Mouse (Mus musculus) Patski (cell line): ENCODE data around the gene Tspan5. TPM values are rescaled to one million over a fixed set of nuclear protein-coding genes. Genes with fewer than 3 reads are reported as not detected.

Experiments
- ATAC-seq: fragments of 100-300 bp; one replicate; pipeline ENCODE4 v1.8.0; 2021
- CTCF ChIA-PET: fragments of 350-600 bp; sonication (Branson Sonifier 250); formaldehyde crosslinking; loops from one replicate; lab custom pipeline; 2022; ENCODE audit warnings: inconsistent platforms; lab: Charles Lee
- POLR2A ChIA-PET: fragments of 350-600 bp; sonication (Branson Sonifier 250); formaldehyde crosslinking; loops from one replicate; lab custom pipeline; 2022; ENCODE audit warnings: antibody characterized with exemption, inconsistent platforms; lab: Charles Lee
- DNase-seq: peaks from one replicate; pipeline ENCODE4 v3.0.0-alpha.2; 2011; ENCODE audit warnings: low read depth, low spot score
- H3K27me3 ChIP-seq: fragments of 371-371 bp; one replicate; pipeline ENCODE4 v1.5.1; 2021
- CTCF ChIP-seq: fragments of 100-300 bp; IDR thresholded peaks from one replicate; pipeline ENCODE4 v1.5.1; 2021
- in situ Hi-C: fragments of 300-500 bp; cut with MboI; formaldehyde crosslinking; loops from 3 replicates; pipeline ENCODE4 v1.11.1; 2018; ENCODE audit warnings: low pct_unique_long_range_greater_than_20kb, mixed read lengths
- polyA plus RNA-seq: library from polyadenylated mRNA; unstranded; gene quantifications from one replicate; pipeline ENCODE4 v1.2.3, GENCODE M21; 2021

Tspan5 gene
- polyA plus RNA-seq, result 62.0 TPM

GRCm38 (mm10) chr3:138741649-138742565, at the start of gene Tspan5:
TSS of gene Tspan5 (plus strand) at chr3:138742195.
- ChIA-PET CTCF (interaction anchor here (0.9 to 2.1 kb wide), 6 partner anchors 10 to 196 kb away, joined by 3 to 7 read pairs (median 4); no protein-coding TSS in a partner anchor), POLR2A (interaction anchor here (0.6 to 2.1 kb wide), 16 partner anchors 12 to 472 kb away, joined by 3 to 16 read pairs (median 3); no protein-coding TSS in a partner anchor)
- no peak for TF ChIP-seq CTCF
- ATAC-seq, result peak; percentile 80
- in situ Hi-C loops, result loop anchor here (5.0 to 10.0 kb wide), 3 partner anchors 95 to 333 kb away; partner anchors contain the start of gene Rap1gds1
- no peak for DNase-seq
- no peaks in the 10 kb centered on the region for H3K27me3 ChIP-seq

- ChIA-PET CTCF (no interaction called here), POLR2A (no interaction called here)
- H3K27me3 ChIP-seq, result peaks cover 6% of the 10 kb centered on the region
- no peak for DNase-seq
- no peak for TF ChIP-seq CTCF
- in situ Hi-C loops, result no loop called here
- no peak for ATAC-seq
Measured at GRCm38 (mm10) chr3:138692302-138692701, 49.7 kb upstream of the Tspan5 start.

GRCm38 (mm10) chr3:138703399-138703798, 38.6 kb upstream of the Tspan5 start:
- ATAC-seq (no peak), DNase-seq (no peak)
- no peaks in the 10 kb centered on the region for H3K27me3 ChIP-seq
- TF ChIP-seq CTCF, result no peak
- CTCF ChIA-PET, result no interaction called here
- POLR2A ChIA-PET, result no interaction called here
- in situ Hi-C loops, result no loop called here

- ChIA-PET POLR2A (interaction anchor here (0.6 to 0.7 kb wide), 2 partner anchors 16 to 29 kb away, joined by 3 read pairs; no protein-coding TSS in a partner anchor), CTCF (interaction anchor here (1.3 kb wide), 1 partner anchor 14 kb away, joined by 5 read pairs; no protein-coding TSS in a partner anchor)
- ATAC-seq (no peak), DNase-seq (no peak)
- TF ChIP-seq CTCF, result no peak
- H3K27me3 ChIP-seq, result no peaks in the 10 kb centered on the region
- in situ Hi-C loops, result no loop called here
Measured at GRCm38 (mm10) chr3:138704469-138704868, 37.5 kb upstream of the Tspan5 start.

GRCm38 (mm10) chr3:138705875-138706274, 36.1 kb upstream of the Tspan5 start:
- no peaks in the 10 kb centered on the region for H3K27me3 ChIP-seq
- no peak for DNase-seq
- CTCF ChIA-PET, result interaction anchor here (1.3 kb wide), 1 partner anchor 29 kb away, joined by 6 read pairs; no protein-coding TSS in a partner anchor
- no peak for TF ChIP-seq CTCF
- ATAC-seq, result no peak
- POLR2A ChIA-PET, result no interaction called here
- in situ Hi-C loops, result no loop called here

GRCm38 (mm10) chr3:138709183-138709582, 32.8 kb upstream of the Tspan5 start:
- ChIA-PET POLR2A (interaction anchor here (0.9 to 1.1 kb wide), 2 partner anchors 33 to 64 kb away, joined by 3 read pairs; partner anchors contain the start of gene Tspan5), CTCF (interaction anchor here (1.1 to 1.9 kb wide), 4 partner anchors 9 to 33 kb away, joined by 3 to 8 read pairs (median 4); partner anchors contain the start of gene Tspan5)
- in situ Hi-C loops, result no loop called here
- TF ChIP-seq CTCF, result no peak
- ATAC-seq (no peak), DNase-seq (no peak)
- no peaks in the 10 kb centered on the region for H3K27me3 ChIP-seq

GRCm38 (mm10) chr3:138711971-138712370, 30.0 kb upstream of the Tspan5 start:
- TF ChIP-seq CTCF, result no peak
- ChIA-PET POLR2A (no interaction called here), CTCF (interaction anchor here (0.9 to 1.9 kb wide), 2 partner anchors 12 to 194 kb away, joined by 3 to 7 read pairs; no protein-coding TSS in a partner anchor)
- no peaks in the 10 kb centered on the region for H3K27me3 ChIP-seq
- ATAC-seq (no peak), DNase-seq (no peak)
- in situ Hi-C loops, result no loop called here

- H3K27me3 ChIP-seq, result no peaks in the 10 kb centered on the region
- ChIA-PET CTCF (interaction anchor here (0.9 to 1.9 kb wide), 3 partner anchors 13 to 193 kb away, joined by 3 to 7 read pairs (median 3); no protein-coding TSS in a partner anchor), POLR2A (interaction anchor here (0.6 kb wide), 1 partner anchor 443 kb away, joined by 3 read pairs; no protein-coding TSS in a partner anchor)
- ATAC-seq, result no peak
- in situ Hi-C loops, result no loop called here
- TF ChIP-seq CTCF, result no peak
- no peak for DNase-seq
Measured at GRCm38 (mm10) chr3:138712452-138713140, 29.4 kb upstream of the Tspan5 start.

- ATAC-seq (no peak), DNase-seq (no peak)
- TF ChIP-seq CTCF, result no peak
- in situ Hi-C loops, result no loop called here
- CTCF ChIA-PET, result interaction anchor here (0.9 to 1.9 kb wide), 3 partner anchors 13 to 193 kb away, joined by 3 to 7 read pairs (median 3); no protein-coding TSS in a partner anchor
- no peaks in the 10 kb centered on the region for H3K27me3 ChIP-seq
- POLR2A ChIA-PET, result interaction anchor here (0.6 kb wide), 2 partner anchors 232 to 443 kb away, joined by 3 to 5 read pairs; no protein-coding TSS in a partner anchor
Measured at GRCm38 (mm10) chr3:138713141-138713540, 28.9 kb upstream of the Tspan5 start.

- H3K27me3 ChIP-seq, result no peaks in the 10 kb centered on the region
- no peak for TF ChIP-seq CTCF
- in situ Hi-C loops, result no loop called here
- POLR2A ChIA-PET, result interaction anchor here (0.6 to 1.5 kb wide), 3 partner anchors 28 to 477 kb away, joined by 4 to 7 read pairs (median 6); partner anchors contain the start of gene Tspan5
- ATAC-seq, result peak; percentile 53
- peak; percentile 79 for DNase-seq
- CTCF ChIA-PET, result interaction anchor here (1.1 kb wide), 1 partner anchor 8 kb away, joined by 4 read pairs; no protein-coding TSS in a partner anchor
Measured at GRCm38 (mm10) chr3:138714788-138715187, 27.2 kb upstream of the Tspan5 start.
